7 mouse cellular contexts compared by ENCODE assay signal in genomic region chr5:148831596-148832257, GRCm38 (mm10).
DNase-seq lines count a peak whose midpoint lies in the region; ATAC-seq lines count a peak whose summit lies in the region.

No protein-coding gene starts in this region.

- WGBS in limb, embryonic 10.5 days, result 7% methylated on average over 23 of the region's 23 CpGs
- WGBS in midbrain, embryonic 11.5 days, result 4% methylated on average over 23 of the region's 23 CpGs

- peak overlapping the region; percentile 38 for H3K4me2 ChIP-seq in midbrain, embryonic 11.5 days

- H3K4me3 ChIP-seq in limb, embryonic 10.5 days, result peak overlapping the region; percentile 32
- peak overlapping the region; percentile 5 for H3K4me3 ChIP-seq in midbrain, embryonic 11.5 days (ENCODE audit: low read depth, low read length)

- H3K9ac ChIP-seq in midbrain, embryonic 11.5 days (ENCODE audit: low read length), result no peak overlapping the region

- ATAC-seq in midbrain, embryonic 11.5 days (ENCODE audit: low FRiP score), result peak; percentile 88

- H3K27ac ChIP-seq in limb, embryonic 10.5 days, result no peak overlapping the region
- no peak overlapping the region for H3K27ac ChIP-seq in midbrain, embryonic 11.5 days (ENCODE audit: low read depth, low read length)

- H3K4me1 ChIP-seq in limb, embryonic 10.5 days, result peaks cover 11% of the 10 kb centered on the region; the same call in 1 of the 2 replicates
- no peaks in the 10 kb centered on the region; the same call in 1 of the 2 replicates for H3K4me1 ChIP-seq in midbrain, embryonic 11.5 days (ENCODE audit: control insufficient read depth, insufficient read depth, low read length)

- no peaks in the 10 kb centered on the region for H3K36me3 ChIP-seq in limb, embryonic 10.5 days
- no peaks in the 10 kb centered on the region for H3K36me3 ChIP-seq in midbrain, embryonic 11.5 days (ENCODE audit: control insufficient read depth, insufficient read depth, low read length)

- H3K9me3 ChIP-seq in limb, embryonic 10.5 days (replicated peaks), result no peaks in the 10 kb centered on the region
- no peaks in the 10 kb centered on the region; the same call in 1 of the 2 replicates for H3K9me3 ChIP-seq in midbrain, embryonic 11.5 days (ENCODE audit: control insufficient read depth, low read length)

- DNase-seq in adrenal gland, postnatal 10 days, result peak; percentile 90
- DNase-seq in embryo, embryonic 9.5 days (ENCODE audit: extremely low spot score), result peak; percentile 85
- DNase-seq in gastrocnemius, postnatal 4 days (ENCODE audit: low spot score in 2 of 2), result peak; percentile 63 to 72
- DNase-seq in kidney, adult 11 months, result peak; percentile 53
- DNase-seq in limb, embryonic 10.5 days (ENCODE audit: low spot score), result peak; percentile 85
- DNase-seq in midbrain, embryonic 11.5 days (ENCODE audit: low spot score, missing footprints), result peak; percentile 99
- DNase-seq in skeletal muscle tissue, adult 2 months (ENCODE audit: low read depth, low spot score), result peak; percentile 27

- peaks cover 50% of the 10 kb centered on the region for H3K27me3 ChIP-seq in limb, embryonic 10.5 days (ENCODE audit: low read depth, poor library complexity, severe bottlenecking)
- H3K27me3 ChIP-seq in midbrain, embryonic 11.5 days (ENCODE audit: control insufficient read depth, insufficient read depth, low read length), result no peaks in the 10 kb centered on the region

Comparison
In these comparisons a context has a peak if more than half of its experiments do, and no peak if none do; other contexts are left out.
1. DNase-seq: peak in every context shown above with its lines; median percentile 99 in midbrain, embryonic 11.5 days; 90 in adrenal gland, postnatal 10 days; 85 in embryo, embryonic 9.5 days; 85 in limb, embryonic 10.5 days; 68 in gastrocnemius, postnatal 4 days; 53 in kidney, adult 11 months; 27 in skeletal muscle tissue, adult 2 months.